Mouse (Mus musculus): ENCODE results near the gene Slc47a1. TPM values are rescaled to one million over a fixed set of nuclear protein-coding genes. Genes with fewer than 3 reads are reported as not detected.
"Not testable (repeated sequence)": the region's sequence is repeated elsewhere in the genome, so short reads cannot be mapped to it uniquely, and the experiment has no call there.

Slc47a1 gene
- polyA plus RNA-seq, 1 experiment = 3.1 TPM

DNA sequence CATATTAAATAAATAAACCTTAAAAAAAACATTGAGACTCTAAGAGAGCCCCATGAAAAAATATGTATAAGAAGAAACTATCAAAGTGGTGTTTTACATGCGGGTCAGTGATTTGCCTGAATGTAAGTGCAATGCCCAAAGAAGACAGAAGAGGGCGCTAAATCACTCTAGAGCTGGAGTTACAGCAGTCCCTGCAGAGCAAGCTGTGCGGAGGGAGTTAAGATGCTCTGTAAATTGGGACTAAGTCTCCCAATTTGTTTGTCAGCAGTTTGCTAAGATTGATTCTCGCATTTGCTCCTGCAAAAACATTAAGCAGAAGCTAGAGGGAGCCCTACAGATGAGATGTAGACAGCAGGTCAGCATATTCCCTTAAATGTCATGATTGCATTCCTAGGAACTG, 72.8 kb downstream of the Slc47a1 start:
- TF ChIP-seq CTCF (IDR thresholded peaks at IDR 0.05; ENCODE audit: insufficient read depth, low read length) (peak; percentile 41), POLR2A (IDR thresholded peaks at IDR 0.05; ENCODE audit: borderline replicate concordance, extremely low read depth, low read depth, low read length) (no peak)
- DNase-seq = no peak
- Histone ChIP-seq H3K4me3 (replicated peaks; ENCODE audit: extremely low read depth, low read depth, low read length) (no peak overlapping the region), H3K4me1 (ENCODE audit: control insufficient read depth, insufficient read depth, low read length) (0 out of 2 replicates have a peak, but pooled peaks cover 2% of the 10 kb centered on the region)
- WGBS = 70% methylated on average over 4 of the region's 4 CpGs

DNA sequence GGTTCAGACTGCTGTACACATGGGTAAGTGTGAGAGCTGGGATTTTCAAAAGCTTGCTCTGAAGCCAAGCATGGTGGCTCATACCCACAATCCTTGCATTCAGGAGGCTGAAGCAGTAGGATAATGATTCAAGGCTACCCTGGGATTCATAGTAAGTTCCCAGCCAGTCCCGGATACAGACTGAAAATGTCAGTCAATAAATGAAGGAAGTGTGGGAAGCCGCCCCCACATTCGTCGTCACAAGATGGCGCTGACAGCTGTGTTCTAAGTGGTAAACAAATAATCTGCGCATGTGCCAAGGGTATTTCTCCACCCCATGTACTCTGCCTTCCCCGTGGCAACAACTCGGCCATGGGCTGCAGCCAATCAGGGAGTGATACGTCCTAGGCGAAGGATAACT, 73.6 kb downstream of the Slc47a1 start:
- WGBS = 95% methylated on average over 6 of the region's 10 CpGs
- not testable (repeated sequence) for DNase-seq; H3K4me3 ChIP-seq (replicated peaks; ENCODE audit: extremely low read depth, low read depth, low read length); H3K4me1 ChIP-seq (ENCODE audit: control insufficient read depth, insufficient read depth, low read length)

DNA sequence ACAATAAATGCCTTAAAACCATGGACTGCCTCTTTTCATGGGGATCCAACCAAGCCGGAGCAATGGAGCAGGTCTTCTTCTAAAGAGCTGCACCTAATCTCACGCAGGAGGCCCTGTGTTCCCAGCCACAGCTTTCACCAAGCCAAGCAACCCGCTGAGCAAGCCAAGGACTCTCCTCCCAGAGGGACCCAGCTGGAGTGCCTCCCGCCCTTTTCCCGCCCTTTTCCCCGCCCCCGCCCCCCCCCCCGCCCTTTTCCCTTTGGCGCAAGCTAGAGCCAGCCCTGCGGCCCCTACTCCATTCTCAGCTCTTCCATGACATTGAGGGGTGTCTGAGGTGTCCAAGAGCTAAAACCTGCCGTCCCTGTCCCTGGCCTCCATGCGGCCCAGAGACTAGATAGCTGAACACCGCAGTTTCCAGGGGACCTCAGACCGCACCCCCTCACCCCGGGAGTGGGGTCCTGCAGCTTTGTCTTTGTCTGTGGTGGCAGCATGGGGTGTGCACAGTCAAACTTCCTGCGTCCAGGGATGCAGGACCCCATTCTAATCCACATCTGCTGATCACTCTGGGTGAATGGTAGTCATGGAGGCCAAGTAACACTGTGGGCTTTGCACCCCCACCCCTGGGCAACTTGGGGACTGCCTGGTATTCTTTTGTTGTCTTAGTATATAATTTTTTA, 77.3 kb downstream of the Slc47a1 start:
- no peak for DNase-seq
- Histone ChIP-seq H3K4me1 (ENCODE audit: control insufficient read depth, insufficient read depth, low read length) (0 out of 2 replicates have a peak, but pooled peaks cover 2% of the 10 kb centered on the region), H3K4me3 (replicated peaks; ENCODE audit: extremely low read depth, low read depth, low read length) (peak overlapping the region; percentile 39)
- 37% methylated on average over 13 of the region's 16 CpGs for WGBS
- TF ChIP-seq CTCF (IDR thresholded peaks at IDR 0.05; ENCODE audit: insufficient read depth, low read length) (no peak), POLR2A (IDR thresholded peaks at IDR 0.05; ENCODE audit: borderline replicate concordance, extremely low read depth, low read depth, low read length) (peak; percentile 28; the same call in 1 of the 2 replicates)

DNA sequence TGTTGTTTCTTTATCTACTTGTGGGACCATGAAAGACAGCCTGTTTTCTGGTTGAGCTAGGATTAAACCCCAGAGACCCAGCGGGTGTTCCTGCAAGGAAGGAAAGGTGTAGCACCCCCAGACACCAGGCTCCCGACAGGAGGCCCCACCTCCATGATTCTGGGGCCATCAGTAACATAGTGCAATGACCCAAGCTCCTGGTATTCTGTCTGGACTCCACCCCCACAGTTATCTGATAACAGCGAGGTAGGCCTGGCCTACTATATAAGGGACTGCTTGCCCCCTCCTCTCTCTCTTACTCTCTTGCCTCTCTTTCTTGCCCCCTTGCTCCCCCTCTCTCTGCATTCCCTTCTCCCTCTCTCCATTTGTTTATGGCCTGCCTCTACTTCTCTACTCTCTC, 77.9 kb downstream of the Slc47a1 start:
- no peak overlapping the region for H3K4me3 ChIP-seq (replicated peaks; ENCODE audit: extremely low read depth, low read depth, low read length)
- no peak for TF ChIP-seq POLR2A (IDR thresholded peaks at IDR 0.05; ENCODE audit: borderline replicate concordance, extremely low read depth, low read depth, low read length)
- TF ChIP-seq CTCF (IDR thresholded peaks at IDR 0.05; ENCODE audit: insufficient read depth, low read length) = no peak
- 70% methylated on average over 3 of the region's 3 CpGs for WGBS
- DNase-seq = no peak
- 0 out of 2 replicates have a peak, but pooled peaks cover 2% of the 10 kb centered on the region for H3K4me1 ChIP-seq (ENCODE audit: control insufficient read depth, insufficient read depth, low read length)

DNA sequence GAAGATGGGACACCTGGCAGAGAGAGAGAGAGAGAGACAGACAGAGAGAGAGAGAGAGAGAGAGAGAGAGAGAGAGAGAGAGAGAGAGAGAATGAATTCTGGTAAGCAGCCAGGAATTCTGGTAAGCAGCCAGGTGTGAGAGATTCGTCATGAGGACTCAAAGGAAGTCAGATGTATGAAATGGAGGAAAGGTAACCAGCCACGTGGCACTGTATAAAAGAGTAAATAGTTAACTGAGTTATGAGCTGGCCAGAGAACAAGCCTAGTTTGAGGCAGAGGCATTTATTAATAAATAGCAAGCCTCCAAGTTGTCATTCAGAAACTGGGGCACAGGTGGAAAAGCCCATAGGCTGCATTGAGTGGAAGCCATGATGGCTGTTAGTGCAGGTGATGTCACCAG, 80.2 kb downstream of the Slc47a1 start:
- WGBS = 57% methylated on average over 2 of the region's 2 CpGs
- no peak overlapping the region for H3K4me3 ChIP-seq (replicated peaks; ENCODE audit: extremely low read depth, low read depth, low read length)
- no peak for TF ChIP-seq POLR2A (IDR thresholded peaks at IDR 0.05; ENCODE audit: borderline replicate concordance, extremely low read depth, low read depth, low read length)
- TF ChIP-seq CTCF (IDR thresholded peaks at IDR 0.05; ENCODE audit: insufficient read depth, low read length) = no peak
- DNase-seq = no peak
- H3K4me1 ChIP-seq (ENCODE audit: control insufficient read depth, insufficient read depth, low read length) = 0 out of 2 replicates have a peak, but pooled peaks cover 2% of the 10 kb centered on the region

DNA sequence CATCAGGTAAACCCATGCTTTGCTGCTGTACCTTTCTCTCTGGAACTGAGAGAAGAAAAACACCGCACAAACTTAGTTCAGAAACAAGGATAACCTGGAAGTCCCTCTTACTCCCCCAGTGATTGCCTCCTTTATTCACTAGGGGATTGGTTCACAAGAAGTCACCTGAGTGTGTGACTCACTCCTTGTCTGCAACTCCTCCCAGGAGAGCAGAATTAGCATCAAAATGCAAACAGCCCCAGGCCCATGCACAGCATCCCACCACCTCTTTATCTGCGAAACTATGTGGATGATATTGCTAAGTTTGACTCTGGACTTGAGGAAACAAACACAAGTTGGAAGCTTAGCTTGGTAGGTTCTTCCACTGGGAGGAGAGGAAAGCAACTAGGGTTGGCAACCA, 80.8 kb downstream of the Slc47a1 start:
- no peak for DNase-seq
- Histone ChIP-seq H3K4me3 (replicated peaks; ENCODE audit: extremely low read depth, low read depth, low read length) (no peak overlapping the region), H3K4me1 (ENCODE audit: control insufficient read depth, insufficient read depth, low read length) (0 out of 2 replicates have a peak, but pooled peaks cover 2% of the 10 kb centered on the region)
- WGBS = 87% methylated on average over 2 of the region's 2 CpGs
- TF ChIP-seq POLR2A (IDR thresholded peaks at IDR 0.05; ENCODE audit: borderline replicate concordance, extremely low read depth, low read depth, low read length) (no peak), CTCF (IDR thresholded peaks at IDR 0.05; ENCODE audit: insufficient read depth, low read length) (no peak)

DNA sequence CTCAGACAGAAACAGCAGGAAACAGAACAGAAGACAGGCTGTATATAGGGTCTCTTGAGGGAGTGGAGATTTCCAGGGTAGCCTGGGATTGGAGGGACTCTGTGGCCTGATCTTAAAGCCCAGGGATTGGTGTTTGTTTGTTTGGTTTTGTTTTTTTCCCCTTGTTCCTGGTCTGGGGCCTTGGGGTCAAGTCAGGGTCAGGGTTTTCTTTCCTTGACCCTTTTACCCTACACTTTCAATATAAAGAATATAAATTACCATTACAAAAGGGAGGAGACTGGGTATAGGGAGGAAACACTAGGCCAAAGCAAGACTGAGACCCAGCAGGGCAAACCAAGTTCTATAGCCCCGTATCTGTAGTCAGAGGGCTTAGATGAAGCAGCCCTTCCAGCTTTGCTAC, 81.6 kb downstream of the Slc47a1 start:
- Histone ChIP-seq H3K4me1 (ENCODE audit: control insufficient read depth, insufficient read depth, low read length) (0 out of 2 replicates have a peak, but pooled peaks cover 2% of the 10 kb centered on the region), H3K4me3 (replicated peaks; ENCODE audit: extremely low read depth, low read depth, low read length) (no peak overlapping the region)
- TF ChIP-seq CTCF (IDR thresholded peaks at IDR 0.05; ENCODE audit: insufficient read depth, low read length) (no peak), POLR2A (IDR thresholded peaks at IDR 0.05; ENCODE audit: borderline replicate concordance, extremely low read depth, low read depth, low read length) (no peak)
- 90% methylated on average over 1 of the region's 1 CpGs for WGBS
- DNase-seq = no peak

DNA sequence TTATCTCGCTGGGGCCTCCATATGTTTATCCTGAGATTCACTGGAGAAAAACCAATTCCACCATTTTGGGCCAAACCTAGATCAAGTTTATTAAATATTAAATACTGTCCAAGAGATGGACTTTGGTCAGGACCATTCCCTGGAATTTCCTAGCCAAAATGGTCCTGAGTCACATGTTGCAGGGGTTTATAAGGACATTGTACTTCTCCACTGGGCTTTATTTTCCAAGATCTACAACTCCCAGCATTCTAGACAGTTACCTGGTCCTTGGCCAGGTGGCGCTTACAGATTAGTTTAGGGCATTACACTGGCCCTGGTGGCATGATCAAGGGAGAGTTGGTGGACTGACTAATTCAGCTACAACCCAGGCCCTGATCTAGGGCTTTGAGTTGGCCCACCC, 82.6 kb downstream of the Slc47a1 start:
- no peak for DNase-seq
- no peaks in the 10 kb centered on the region for H3K4me1 ChIP-seq (ENCODE audit: control insufficient read depth, insufficient read depth, low read length)
- no peak for TF ChIP-seq CTCF (IDR thresholded peaks at IDR 0.05; ENCODE audit: insufficient read depth, low read length)
- no peak for TF ChIP-seq POLR2A (IDR thresholded peaks at IDR 0.05; ENCODE audit: borderline replicate concordance, extremely low read depth, low read depth, low read length)
- 92% methylated on average over 2 of the region's 2 CpGs for whole genome bisulfite sequencing
- H3K4me3 ChIP-seq (replicated peaks; ENCODE audit: extremely low read depth, low read depth, low read length) = no peak overlapping the region

DNA sequence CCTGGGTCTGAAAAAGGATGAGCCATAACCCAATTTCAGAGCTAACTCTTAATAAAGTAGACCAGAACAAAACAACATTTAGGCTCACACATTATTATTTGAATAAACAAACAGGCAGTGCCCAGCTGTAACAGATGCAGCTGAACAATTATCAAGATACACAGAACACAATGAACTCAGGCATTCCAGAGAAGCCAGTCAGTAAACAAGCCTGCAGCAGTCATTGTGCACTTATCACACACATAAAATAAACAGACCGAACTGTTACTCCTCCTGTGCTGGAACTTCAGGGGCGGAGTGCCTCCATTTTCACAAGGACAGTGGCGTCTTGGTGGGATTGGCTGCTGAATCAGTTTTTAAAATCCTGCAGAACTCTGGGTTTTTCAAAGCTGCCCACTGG, 83.7 kb downstream of the Slc47a1 start:
- TF ChIP-seq POLR2A (IDR thresholded peaks at IDR 0.05; ENCODE audit: borderline replicate concordance, extremely low read depth, low read depth, low read length) = no peak
- TF ChIP-seq CTCF (IDR thresholded peaks at IDR 0.05; ENCODE audit: insufficient read depth, low read length) = no peak
- DNase-seq = no peak
- WGBS = 31% methylated on average over 3 of the region's 3 CpGs
- H3K4me1 ChIP-seq (ENCODE audit: control insufficient read depth, insufficient read depth, low read length) = no peaks in the 10 kb centered on the region
- no peak overlapping the region for H3K4me3 ChIP-seq (replicated peaks; ENCODE audit: extremely low read depth, low read depth, low read length)

Other genes starting within 250 kb of the Slc47a1 start
- gene Usp22, start 203.3 kb downstream of the Slc47a1 start, polyA plus RNA-seq (2012; rRNA removed) = 37.6 and 43.6 TPM in 2 replicates
- gene Aldh3a1, start 170.8 kb downstream of the Slc47a1 start, polyA plus RNA-seq (2012; rRNA removed) = 13.4 and 130 TPM in 2 replicates
- 84.6 and 94.5 TPM in 2 replicates for gene Aldh3a2, start 110.9 kb downstream of the Slc47a1 start, polyA plus RNA-seq (2012; rRNA removed)
- gene Slc47a2, start 35.5 kb downstream of the Slc47a1 start, polyA plus RNA-seq (2012; rRNA removed) = 0.19 and 0.29 TPM in 2 replicates
- 0.27 and 0.44 TPM in 2 replicates for gene Rnf112, start 75.8 kb upstream of the Slc47a1 start, polyA plus RNA-seq (2012; rRNA removed)
- 1,294 and 1,321 TPM in 2 replicates for gene Mfap4, start 107.1 kb upstream of the Slc47a1 start, polyA plus RNA-seq (2012; rRNA removed)
- 39.3 and 40.1 TPM in 2 replicates for gene Mapk7, start 116.1 kb upstream of the Slc47a1 start, polyA plus RNA-seq (2012; rRNA removed)
- gene B9d1, start 126.8 kb upstream of the Slc47a1 start, polyA plus RNA-seq (2012; rRNA removed) = 28.4 and 37.5 TPM in 2 replicates
- 74.0 and 84.5 TPM in 2 replicates for gene Epn2, start 201.3 kb upstream of the Slc47a1 start, polyA plus RNA-seq (2012; rRNA removed)